Mouse (Mus musculus): ENCODE data around the gene Trpm7.
A peak's percentile ranks its signal among the peaks of the same experiment; 100 is the strongest.

The Trpm7 gene

DNA sequence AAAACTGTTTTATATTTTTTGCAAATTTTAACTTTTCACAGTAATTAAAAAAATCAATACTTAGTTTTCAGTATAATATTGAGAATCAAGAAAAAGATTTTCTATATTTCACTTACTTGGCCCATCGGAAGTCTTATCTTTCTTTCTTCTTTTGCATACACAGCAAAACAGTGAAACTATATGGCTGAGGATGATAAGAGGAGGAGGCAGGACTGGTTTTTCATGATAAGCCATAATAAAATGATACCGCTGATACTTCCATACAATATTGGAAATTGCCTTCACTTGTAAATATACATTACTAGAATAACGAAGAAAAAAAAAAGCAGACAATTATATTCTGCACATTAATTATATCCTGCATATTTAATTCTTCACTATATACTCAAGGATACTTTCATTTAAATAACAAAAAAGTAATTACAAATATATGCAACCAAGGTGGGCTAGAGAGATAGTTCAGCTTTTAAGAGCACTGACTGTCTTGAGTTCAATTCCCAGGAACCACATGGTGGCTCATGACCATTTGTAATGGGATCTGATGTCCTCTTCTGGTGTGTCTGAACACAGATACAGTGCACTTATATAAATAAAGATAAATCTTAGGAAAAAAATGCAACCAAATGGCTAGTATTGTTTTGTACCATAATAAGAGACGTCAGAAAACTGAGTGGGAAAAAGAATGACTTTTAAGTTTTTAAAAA is 59.2 kb downstream of the Trpm7 start:
- no peak for DNase-seq

GRCm38 (mm10) chr2:126815822-126816221 is 60.2 kb downstream of the Trpm7 start:
- DNase-seq: no peak

DNA sequence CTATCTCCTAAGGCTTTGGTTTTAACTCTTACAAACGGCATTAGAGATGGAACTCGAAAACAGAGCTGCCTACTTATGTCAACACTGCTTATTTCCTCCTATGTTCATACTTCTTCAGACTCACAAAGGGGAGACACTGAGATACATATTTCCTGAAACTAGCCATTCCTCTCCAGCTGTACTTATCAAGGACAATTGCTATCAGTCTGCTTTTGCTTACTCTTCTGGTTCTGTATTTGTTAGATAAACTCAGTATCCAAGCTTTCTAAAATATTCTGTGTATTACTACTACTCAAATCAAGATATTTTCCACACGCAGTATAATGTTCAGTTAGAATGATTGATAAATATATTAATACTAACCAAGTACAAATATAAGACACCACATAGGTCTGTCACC is 74.0 kb downstream of the Trpm7 start:
- no peak for DNase-seq

DNA sequence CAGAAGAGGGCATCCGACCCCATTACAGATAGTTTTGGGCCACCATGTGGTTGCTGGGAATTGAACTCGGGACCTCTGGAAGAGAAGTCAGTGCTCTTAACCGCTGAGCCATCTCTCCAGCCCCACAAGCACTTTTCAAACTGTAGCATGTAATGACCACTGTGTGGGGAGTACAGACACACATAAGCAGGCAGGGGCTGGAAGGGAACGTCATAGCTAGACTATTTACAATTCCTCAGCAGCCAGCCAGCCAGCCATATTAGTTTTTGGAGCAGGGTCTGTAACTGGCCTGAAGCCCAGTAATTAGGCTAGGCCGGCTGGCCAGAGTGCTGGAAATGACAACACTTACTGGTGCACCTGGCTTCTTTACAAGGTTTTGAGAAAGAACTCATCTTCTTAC is 77.6 kb downstream of the Trpm7 start:
- no peak for DNase-seq

GRCm38 (mm10) chr2:126795708-126796107 is 80.3 kb downstream of the Trpm7 start:
- DNase-seq: peak; percentile 5

GRCm38 (mm10) chr2:126792611-126793010 is 83.4 kb downstream of the Trpm7 start:
- no peak for DNase-seq

- DNase-seq: no peak
These were observed 88.2 kb downstream of the Trpm7 start for GRCm38 (mm10) chr2:126787721-126788342.

DNA sequence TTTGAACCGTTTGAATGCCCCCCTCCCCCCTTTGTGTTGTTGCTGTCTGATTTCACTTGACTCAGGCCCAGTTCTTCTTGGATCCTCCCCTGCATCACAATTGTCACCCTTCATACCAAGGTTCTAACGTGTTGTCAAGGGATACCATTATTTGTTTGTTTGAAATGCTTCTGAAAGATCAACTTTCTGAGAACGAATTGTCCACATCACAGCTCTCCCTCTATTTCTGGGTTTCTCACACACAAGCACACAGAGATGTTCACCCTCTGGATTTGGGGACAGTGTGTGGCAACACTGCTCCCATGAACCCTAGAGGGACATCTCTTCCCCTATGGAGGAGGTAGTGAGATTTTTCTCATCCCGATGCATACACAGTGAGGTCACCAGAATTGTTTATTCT is 92.7 kb downstream of the Trpm7 start, which contains the start of gene Usp50:
Usp50 (minus strand) TSS at position 101 of the 400 bp plus-strand sequence.
- DNase-seq: no peak

DNA sequence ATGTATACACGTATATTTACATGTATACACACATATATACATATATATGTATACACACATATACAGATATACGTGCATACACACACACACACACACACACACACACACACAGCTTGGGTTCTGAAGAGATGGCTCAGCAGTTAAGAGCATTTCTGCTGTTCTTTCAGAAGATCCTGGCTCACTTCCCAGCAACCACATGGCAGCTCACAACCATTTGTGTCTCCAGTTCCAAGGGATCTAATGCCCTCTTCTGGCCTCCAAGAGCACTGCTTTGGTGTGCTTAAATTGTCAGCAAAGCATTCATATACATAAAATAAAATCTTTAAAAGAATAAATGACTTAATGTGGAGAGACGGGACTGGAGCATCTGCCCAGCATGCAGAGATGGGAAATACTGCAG is 93.6 kb downstream of the Trpm7 start:
- peak; percentile 88 for DNase-seq

- DNase-seq: no peak
These were observed 94.6 kb downstream of the Trpm7 start for GRCm38 (mm10) chr2:126781478-126781877.

GRCm38 (mm10) chr2:126780286-126780685 is 95.7 kb downstream of the Trpm7 start:
- no peak for DNase-seq

DNA sequence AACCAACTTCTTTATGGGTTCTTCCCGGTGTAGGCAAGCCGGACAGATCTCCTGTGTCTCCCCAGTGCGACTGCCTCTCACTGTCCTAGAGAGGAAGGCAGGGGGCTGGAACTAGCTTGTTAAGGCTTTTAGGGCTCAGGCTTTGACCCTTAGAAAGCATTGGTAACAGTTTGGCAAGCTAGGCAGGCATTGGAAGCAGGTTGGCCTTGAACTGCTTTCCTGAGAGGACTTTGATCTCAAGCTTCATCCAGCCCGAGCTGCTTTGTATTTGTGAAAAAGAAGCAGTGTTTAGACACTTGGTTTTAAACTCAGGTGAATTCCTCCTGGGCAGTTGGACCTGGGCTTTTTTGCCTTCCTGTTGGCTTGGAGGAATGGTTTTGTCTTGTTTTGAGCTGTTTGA is 97.2 kb downstream of the Trpm7 start:
- no peak for DNase-seq

DNA sequence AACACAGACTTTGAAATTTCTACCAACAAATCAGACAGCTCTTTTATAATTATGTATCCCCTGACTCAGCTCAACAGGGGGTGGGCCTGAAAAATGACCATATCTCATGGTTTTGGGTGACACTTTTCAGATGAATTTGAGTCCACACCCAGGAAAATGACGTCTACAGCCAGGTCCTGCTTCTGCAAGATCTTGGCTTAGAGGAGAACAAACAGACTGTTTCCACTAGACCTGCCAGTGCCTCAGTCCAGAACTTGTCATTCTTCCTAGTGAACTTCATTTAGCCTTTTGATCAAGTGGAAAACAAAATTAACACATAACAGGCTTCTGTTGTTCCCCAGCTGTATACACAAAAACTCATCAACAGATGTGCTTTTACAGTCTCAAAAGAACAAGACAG is 99.6 kb downstream of the Trpm7 start:
- peak; percentile 10 for DNase-seq

DNA sequence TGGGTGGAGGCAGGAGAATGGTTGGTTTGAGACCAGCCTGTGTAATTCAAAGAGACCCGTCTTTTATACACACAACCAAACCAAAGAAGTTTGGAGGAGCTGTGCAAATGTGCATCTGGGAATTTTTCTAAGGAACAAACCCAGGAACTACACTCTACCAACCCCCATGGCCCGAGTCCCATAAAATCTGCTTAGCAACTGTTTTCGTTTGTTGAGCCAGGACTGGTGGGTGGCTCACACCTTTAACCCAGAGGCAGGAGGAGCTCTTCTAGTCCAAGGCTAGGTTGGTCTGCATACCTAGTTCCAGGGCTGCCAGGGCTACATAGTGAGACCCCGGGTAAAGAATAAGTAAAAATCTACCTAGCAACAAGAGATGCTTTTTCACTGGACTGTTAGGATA is 100.1 kb downstream of the Trpm7 start:
- no peak for DNase-seq

DNA sequence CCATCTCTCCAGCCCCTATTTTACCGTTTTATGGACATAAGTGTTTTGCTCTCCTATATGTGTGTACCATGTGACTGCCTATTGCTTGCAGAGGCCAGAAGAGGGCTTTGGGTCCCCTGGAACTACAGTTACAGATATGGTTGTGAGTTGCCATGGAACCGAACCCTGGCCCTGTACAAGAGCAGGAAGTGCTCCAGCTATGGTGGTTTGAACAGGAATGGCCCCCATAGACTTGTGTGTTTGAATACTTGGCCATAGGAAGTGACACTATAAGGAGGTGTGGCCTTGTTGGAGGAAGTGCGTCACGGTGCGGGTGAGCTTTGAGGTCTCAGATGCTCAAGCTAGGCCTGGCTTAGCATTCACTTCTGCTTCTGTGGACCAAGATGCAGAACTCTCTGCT is 103.8 kb downstream of the Trpm7 start:
- no peak for DNase-seq

DNA sequence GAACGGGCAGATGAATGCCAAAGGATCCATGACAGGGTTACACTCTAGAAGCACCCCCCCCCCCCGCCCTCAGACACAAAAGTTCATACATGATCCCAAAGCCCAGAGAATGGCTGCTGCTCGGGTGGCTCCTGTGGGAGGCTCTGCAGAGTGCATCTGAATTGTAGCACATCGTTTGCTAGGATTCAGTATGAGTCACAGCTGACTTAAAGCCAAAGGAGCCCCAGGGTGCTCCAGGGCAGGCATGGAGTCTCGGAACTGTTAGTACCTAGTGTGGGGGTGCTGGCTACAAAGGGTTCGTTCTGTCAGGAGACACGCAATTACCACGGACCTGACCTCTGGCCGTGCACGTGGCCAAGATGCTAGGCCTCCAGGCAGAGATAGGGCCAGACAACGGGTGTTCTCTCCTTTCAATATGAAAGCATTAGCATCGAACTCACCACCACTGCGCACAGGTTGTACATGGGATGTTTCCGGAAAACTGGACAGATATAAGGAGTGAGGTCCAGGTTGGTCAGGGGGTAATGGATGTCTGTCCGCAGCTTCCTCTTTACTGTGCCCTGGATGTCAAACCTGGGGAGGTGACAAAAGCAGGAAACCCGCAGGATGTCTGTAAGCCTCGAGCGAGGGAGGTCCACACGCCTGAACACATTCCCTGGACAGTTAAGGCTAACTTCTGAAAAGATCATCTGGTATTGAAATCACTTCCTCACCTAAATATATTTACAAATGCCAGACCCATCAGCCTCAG is 106.4 kb downstream of the Trpm7 start:
- no peak for DNase-seq

DNA sequence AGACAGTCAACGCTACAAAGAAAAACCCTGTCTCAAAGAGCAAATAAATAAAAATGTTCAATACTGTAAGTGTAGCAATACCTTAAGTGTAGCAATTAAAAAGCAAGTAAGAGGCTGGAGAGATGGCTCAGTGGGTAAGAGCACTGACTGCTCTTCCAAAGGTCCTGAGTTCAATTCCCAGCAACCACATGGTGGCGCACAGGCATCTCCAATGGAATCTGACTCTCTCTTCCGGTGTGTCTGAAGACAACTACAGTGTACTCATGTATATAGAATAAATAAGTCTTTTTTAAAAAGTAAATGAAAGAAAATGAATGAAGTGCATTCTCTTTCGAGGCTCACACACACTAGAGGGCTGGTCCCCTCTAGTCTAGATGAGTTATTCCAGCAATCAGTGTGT is 107.8 kb downstream of the Trpm7 start:
- DNase-seq: no peak

DNA sequence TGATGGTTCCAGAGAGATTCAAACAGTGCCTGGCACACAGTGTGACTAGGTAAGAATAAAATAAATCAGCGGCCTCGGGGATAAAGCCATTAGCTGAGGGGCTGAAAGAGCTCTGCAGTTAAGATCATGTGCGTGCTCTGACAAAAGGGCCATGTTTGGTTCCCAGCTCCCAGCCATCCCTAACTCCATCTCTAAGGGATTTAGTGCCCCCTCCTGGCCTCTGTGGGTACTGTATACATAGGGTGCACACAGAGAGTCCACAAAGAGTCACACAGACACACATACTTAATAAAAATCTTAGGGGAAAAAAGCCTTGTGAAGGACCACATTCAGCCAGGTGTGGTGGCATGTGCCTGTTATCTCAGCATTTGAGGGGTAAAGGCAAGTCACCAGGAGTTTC is 108.4 kb downstream of the Trpm7 start:
- no peak for DNase-seq

GRCm38 (mm10) chr2:126765867-126766582 is 110.0 kb downstream of the Trpm7 start:
- DNase-seq: no peak

DNA sequence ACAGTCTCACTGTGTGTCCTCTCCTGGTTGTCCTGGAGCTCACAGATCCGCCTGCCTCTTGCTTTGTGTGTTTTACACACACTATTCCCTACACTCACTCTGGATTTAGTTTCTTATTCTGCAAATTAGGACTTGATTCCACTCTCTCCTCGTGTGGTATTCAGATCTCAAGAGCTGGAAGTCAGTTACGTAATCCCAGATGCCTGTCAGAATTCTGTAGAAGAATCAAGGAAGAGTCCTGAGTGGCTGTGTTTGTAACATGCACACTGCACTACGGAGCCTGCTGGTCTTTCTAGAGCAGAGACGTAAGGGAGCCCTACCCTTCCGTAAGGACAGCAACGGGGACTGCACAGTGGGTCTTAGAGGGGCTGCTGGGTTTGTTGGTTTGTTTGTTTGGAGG is 116.7 kb downstream of the Trpm7 start:
- DNase-seq: peak; percentile 52

DNA sequence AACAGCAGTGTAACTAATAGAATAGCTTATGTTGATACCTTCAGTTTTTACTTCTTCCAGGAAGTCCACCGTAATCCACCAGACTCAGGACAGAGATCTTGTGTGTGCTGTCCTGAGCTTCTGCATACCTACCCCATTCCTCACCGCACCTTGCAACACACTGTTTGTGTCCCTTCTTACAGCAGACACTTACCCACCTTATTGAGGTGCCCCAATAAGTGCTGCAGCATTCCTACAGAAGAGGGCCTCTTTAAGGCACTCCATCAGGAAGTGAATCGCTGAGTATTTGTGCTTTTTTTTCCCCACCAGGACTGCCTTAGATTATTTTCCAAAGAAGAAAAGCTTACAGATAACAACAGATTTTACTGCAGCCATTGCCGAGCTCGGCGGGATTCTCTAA is 120.4 kb downstream of the Trpm7 start:
- DNase-seq: peak; percentile 61

- peak; percentile 28 for DNase-seq
These were observed 132.6 kb downstream of the Trpm7 start for GRCm38 (mm10) chr2:126743389-126743788.
